Mouse (Mus musculus) heart, postnatal 0 days (tissue): Measurements from ENCODE around the gene Slc24a3.

ENCODE experiments used
- CTCF ChIP-seq: IDR thresholded peaks from 2 replicates; pipeline ENCODE4 v1.5.1; 2016; ENCODE audit warnings: antibody characterized with exemption, control low read depth, low read depth
- EP300 ChIP-seq: IDR thresholded peaks from 2 replicates; pipeline ENCODE4 v1.6.1; 2016; ENCODE audit warnings: antibody characterized with exemption, low read depth

GRCm38 (mm10) chr2:145368701-145369100 lies 201.1 kb downstream of the Slc24a3 start:
- no peak for TF ChIP-seq EP300
- TF ChIP-seq CTCF, result no peak
